Mouse (Mus musculus) stomach, postnatal 0 days (tissue): ENCODE results near the gene Rabgap1l.
A peak's percentile ranks its signal among the peaks of the same experiment; 100 is the strongest.

Experiments used
- CTCF ChIP-seq: IDR thresholded peaks from 2 replicates; pipeline ENCODE4 v1.5.1; 2016; ENCODE audit warnings: antibody characterized with exemption, low read depth, mild to moderate bottlenecking, moderate library complexity
- EP300 ChIP-seq: optimal IDR thresholded peaks from 2 replicates; pipeline ENCODE3; 2016; ENCODE audit warnings: antibody characterized with exemption

DNA sequence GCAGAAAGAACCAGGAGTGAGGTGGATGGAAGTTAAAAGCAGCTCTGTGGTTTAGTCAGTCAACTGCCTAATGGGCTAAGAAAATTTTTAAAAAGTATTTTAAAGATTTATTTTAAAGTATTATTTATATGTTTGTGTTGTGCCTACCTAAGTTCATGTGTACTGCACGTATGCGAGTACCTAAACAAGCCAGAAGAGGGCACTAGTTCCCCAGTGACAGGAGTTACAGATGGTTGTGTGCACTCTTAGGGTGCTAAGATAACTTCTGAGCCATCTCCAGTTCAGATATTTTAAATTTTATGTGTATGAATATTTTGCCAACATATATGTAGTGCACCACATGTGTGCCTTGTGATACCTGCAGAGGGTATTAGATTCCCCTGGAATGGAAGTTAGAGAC is 476.8 kb downstream of the Rabgap1l start:
- peak; percentile 33 for TF ChIP-seq CTCF
- TF ChIP-seq EP300, result no peak
